Mouse (Mus musculus) midbrain, embryonic 11.5 days (tissue): Measurements from ENCODE around the gene Map6d1. TPM values are rescaled to one million over a fixed set of nuclear protein-coding genes. Genes with fewer than 3 reads are reported as not detected.

Source experiments
- ATAC-seq: fragments of 200-750 bp; cut with Nextera tagmentation; 2 replicates; pipeline ENCODE4 v1.8.0; 2017; ENCODE audit warnings: moderate TSS enrichment, moderate library complexity; ENCODE audit not compliant: low FRiP score
- DNase-seq: peaks from one replicate; pipeline ENCODE4 v3.0.0; 2015; ENCODE audit warnings: low spot score; ENCODE audit errors: missing footprints
- H3K27ac ChIP-seq: fragments of 300-500 bp; sonication (generic); 2 replicates; pipeline ENCODE4 v1.5.1; 2014; ENCODE audit warnings: low read depth, low read length
- H3K27me3 ChIP-seq: fragments of 300-500 bp; sonication (generic); 2 replicates; pipeline ENCODE4 v1.6.1; 2014; ENCODE audit warnings: mild to moderate bottlenecking, low read length, moderate library complexity, mixed read lengths; ENCODE audit not compliant: control insufficient read depth, insufficient read depth
- H3K36me3 ChIP-seq: fragments of 300-500 bp; sonication (generic); 2 replicates; pipeline ENCODE4 v1.6.1; 2014; ENCODE audit warnings: mild to moderate bottlenecking, low read length, moderate library complexity, mixed read lengths; ENCODE audit not compliant: control insufficient read depth, insufficient read depth
- H3K4me1 ChIP-seq: fragments of 300-500 bp; sonication (generic); 2 replicates; pipeline ENCODE4 v1.6.1; 2014; ENCODE audit warnings: low read length; ENCODE audit not compliant: control insufficient read depth, insufficient read depth
- H3K4me2 ChIP-seq: fragments of 300-500 bp; sonication (generic); 2 replicates; pipeline ENCODE4 v1.6.1; 2014; ENCODE audit warnings: mild to moderate bottlenecking, moderate library complexity
- H3K4me3 ChIP-seq: fragments of 300-500 bp; sonication (generic); 2 replicates; pipeline ENCODE4 v1.5.1; 2014; ENCODE audit warnings: low read depth, low read length
- H3K9ac ChIP-seq: fragments of 300-500 bp; sonication (generic); 2 replicates; pipeline ENCODE4 v1.6.1; 2014; ENCODE audit warnings: low read length
- H3K9me3 ChIP-seq: fragments of 300-500 bp; sonication (generic); 2 replicates; pipeline ENCODE4 v1.6.1; 2016; ENCODE audit warnings: low read length; ENCODE audit not compliant: control insufficient read depth
- WGBS: fragments of 180-500 bp; shearing (Covaris S2); extraction: QIAGEN DNeasy Blood & Tissue Kit; methylation state at CpG from one replicate; pipeline ENCODE4 v1.1.7; 2014; 5-methylcytosine and 5-hydroxymethylcytosine counted together
- polyA plus RNA-seq: library from polyadenylated mRNA; unstranded; fragments of >200 nt; fragmentation: Nextera tagmentation; extraction: Ambion mirVana; gene quantifications from 2 replicates; pipeline ENCODE4 v1.2.1, GENCODE M21; 2014

The Map6d1 gene
- polyA plus RNA-seq, 1 experiment from 2014 or later, result 2.1 TPM

DNA sequence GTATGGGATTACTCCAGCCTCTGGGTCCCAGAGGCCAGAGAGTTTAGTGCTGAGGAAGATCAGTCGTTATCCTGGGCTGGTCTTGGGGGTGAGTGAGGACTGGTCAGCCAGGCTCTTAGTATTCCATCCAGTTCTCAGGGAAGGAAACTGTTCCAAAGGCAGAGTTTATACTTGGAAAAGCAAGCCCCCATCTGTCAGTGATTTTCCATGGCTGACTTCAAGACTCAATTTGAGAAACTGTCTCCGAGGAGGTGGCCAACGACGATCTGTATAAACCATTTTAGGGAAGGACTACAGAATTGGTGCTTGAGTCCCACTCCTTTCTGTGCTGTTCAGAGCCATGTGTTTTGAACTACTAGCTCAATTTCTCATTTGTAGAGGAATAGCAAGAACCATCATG, 2.5 kb downstream of the Map6d1 start:
- H3K4me1 ChIP-seq, result peaks cover 10% of the 10 kb centered on the region
- ATAC-seq (no peak), DNase-seq (no peak)
- H3K27me3 ChIP-seq, result no peaks in the 10 kb centered on the region
- no peak overlapping the region for H3K4me2 ChIP-seq
- no peak overlapping the region for H3K4me3 ChIP-seq
- WGBS, result 90% methylated on average over 4 of the region's 4 CpGs
- peaks cover 3% of the 10 kb centered on the region; the same call in 1 of the 2 replicates for H3K36me3 ChIP-seq
- no peak overlapping the region for H3K27ac ChIP-seq
- no peaks in the 10 kb centered on the region for H3K9me3 ChIP-seq
- no peak overlapping the region for H3K9ac ChIP-seq

DNA sequence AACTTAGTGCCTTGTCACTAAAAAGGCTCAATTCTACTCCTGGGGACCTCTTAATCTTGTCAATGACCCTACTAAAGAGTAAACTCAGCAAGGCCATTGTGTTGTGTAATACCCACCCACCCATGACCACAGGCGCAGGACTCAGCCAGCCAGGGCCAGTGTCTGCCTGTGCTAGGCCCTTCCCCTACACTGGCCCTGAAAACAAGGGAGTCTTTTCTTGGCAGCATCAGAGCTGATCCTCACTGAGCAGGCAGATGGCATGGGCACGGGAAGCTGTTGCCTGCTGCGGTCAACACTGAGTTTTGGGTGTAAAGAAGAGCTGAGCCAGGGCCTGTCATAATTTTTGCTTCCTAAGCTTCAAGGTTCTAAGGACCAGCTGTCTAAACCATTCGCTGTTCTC, 3.7 kb downstream of the Map6d1 start:
- Histone ChIP-seq H3K9me3 (no peaks in the 10 kb centered on the region), H3K4me3 (no peak overlapping the region), H3K4me1 (peaks cover 10% of the 10 kb centered on the region), H3K36me3 (peaks cover 3% of the 10 kb centered on the region; the same call in 1 of the 2 replicates), H3K27ac (peak overlapping the region; percentile 17; the same call in 1 of the 2 replicates), H3K9ac (no peak overlapping the region), H3K27me3 (no peaks in the 10 kb centered on the region), H3K4me2 (no peak overlapping the region)
- 42% methylated on average over 4 of the region's 4 CpGs for WGBS
- DNase-seq (peak; percentile 90), ATAC-seq (peak; percentile 43)

DNA sequence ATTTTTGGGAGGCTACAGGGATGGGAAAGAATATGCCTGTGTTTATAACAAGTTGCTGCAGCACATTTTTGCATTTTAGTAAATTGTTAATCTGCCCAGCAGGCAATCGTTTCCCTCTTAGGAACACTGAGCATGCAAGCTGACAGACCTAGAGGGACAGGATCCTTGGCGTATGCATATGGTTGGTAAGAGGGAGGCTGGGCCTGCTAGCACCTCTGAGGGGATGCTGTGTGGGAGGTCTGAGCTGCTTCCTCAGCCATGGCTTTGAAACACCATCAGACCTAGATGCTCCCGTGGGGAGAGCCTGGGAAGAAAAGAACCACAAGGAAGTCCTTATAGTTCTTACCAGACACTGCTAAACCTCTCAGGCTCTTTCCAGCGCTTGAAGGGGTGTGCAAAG, 6.8 kb downstream of the Map6d1 start:
- peaks cover 8% of the 10 kb centered on the region for H3K4me1 ChIP-seq
- DNase-seq (no peak), ATAC-seq (no peak)
- WGBS, result 75% methylated on average over 4 of the region's 4 CpGs
- peaks cover 16% of the 10 kb centered on the region; the same call in 1 of the 2 replicates for H3K36me3 ChIP-seq
- no peak overlapping the region for H3K4me2 ChIP-seq
- H3K27ac ChIP-seq, result no peak overlapping the region
- no peak overlapping the region for H3K4me3 ChIP-seq
- no peak overlapping the region for H3K9ac ChIP-seq
- no peaks in the 10 kb centered on the region for H3K27me3 ChIP-seq
- no peaks in the 10 kb centered on the region for H3K9me3 ChIP-seq

DNA sequence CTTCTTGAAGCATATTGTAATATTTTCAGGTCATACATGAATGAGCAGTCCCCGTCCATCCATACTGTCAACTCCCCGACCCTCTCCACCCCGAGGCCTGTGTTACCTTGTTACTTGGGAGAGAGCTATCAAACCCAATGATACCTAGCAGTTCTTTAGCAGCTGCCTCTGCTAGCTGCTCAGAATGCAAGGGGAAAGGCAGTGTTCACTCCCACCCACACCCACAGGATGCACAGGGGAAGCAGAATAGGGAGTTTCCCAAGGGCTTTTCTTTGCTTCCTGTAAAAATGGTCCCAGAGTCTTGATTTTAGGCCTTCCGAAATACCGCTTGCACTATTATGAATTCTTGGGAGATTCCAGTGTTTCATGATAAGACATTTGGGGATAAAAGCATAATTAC, 13.0 kb downstream of the Map6d1 start:
- H3K4me1 ChIP-seq, result no peaks in the 10 kb centered on the region
- 89% methylated on average over 5 of the region's 5 CpGs for WGBS

DNA sequence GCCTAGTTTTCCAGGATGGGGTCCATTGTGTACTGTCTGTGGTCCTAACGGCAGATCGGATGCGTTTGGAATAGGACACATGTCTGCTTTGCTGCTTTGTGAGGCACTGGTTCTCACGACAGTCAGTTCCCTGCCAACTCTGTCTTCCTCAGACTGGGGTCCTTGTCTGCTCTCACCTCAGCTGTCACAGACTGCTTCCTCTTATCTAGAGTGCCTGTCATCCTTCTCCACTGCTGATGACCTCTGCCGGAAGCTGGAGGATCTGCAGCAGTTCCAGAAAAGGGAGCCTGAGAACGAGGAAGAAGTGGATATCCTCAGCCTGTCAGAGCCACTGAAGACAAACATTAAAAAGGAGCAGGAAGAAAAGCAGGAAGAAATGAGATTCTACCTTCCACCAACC, 13.7 kb downstream of the Map6d1 start:
- DNase-seq (no peak), ATAC-seq (no peak)
- no peak overlapping the region for H3K27ac ChIP-seq
- peaks cover 38% of the 10 kb centered on the region for H3K36me3 ChIP-seq
- no peak overlapping the region for H3K9ac ChIP-seq
- H3K27me3 ChIP-seq, result no peaks in the 10 kb centered on the region
- WGBS, result 90% methylated on average over 6 of the region's 6 CpGs
- H3K9me3 ChIP-seq, result no peaks in the 10 kb centered on the region
- H3K4me3 ChIP-seq, result no peak overlapping the region
- H3K4me1 ChIP-seq, result no peaks in the 10 kb centered on the region
- H3K4me2 ChIP-seq, result no peak overlapping the region

More for the DNA sequence above, 13.0 kb downstream of the Map6d1 start:
- no peaks in the 10 kb centered on the region for H3K27me3 ChIP-seq
- H3K4me3 ChIP-seq, result no peak overlapping the region
- no peak overlapping the region for H3K27ac ChIP-seq
- peaks cover 31% of the 10 kb centered on the region for H3K36me3 ChIP-seq
- no peaks in the 10 kb centered on the region for H3K9me3 ChIP-seq
- no peak for DNase-seq
- no peak overlapping the region for H3K9ac ChIP-seq
- no peak for ATAC-seq
- no peak overlapping the region for H3K4me2 ChIP-seq

DNA sequence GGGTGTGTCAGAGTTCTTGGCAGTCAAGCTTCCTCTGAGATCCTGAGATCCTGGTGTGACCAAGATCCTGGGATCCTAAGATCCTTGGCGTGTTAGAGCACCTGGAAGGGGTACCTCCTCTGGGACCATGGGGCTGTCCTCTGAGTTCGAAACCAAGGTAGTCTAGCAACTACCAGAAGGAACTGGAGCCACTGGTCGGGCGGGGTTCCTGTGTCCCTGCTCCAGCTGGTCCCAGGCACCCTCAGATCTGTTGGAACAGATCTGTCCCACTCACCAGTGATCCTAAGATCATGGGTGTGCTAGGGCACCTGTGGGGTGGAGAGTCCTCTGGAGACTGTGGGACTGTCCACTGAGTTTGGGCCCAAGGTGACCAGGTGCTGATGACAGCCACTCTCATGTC, 14.5 kb downstream of the Map6d1 start:
- ATAC-seq (no peak), DNase-seq (no peak)
- no peaks in the 10 kb centered on the region for H3K9me3 ChIP-seq
- H3K4me1 ChIP-seq, result no peaks in the 10 kb centered on the region
- H3K9ac ChIP-seq, result no peak overlapping the region
- no peak overlapping the region for H3K4me3 ChIP-seq
- no peaks in the 10 kb centered on the region for H3K27me3 ChIP-seq
- WGBS, result 96% methylated on average over 4 of the region's 4 CpGs
- no peak overlapping the region for H3K4me2 ChIP-seq
- peaks cover 44% of the 10 kb centered on the region for H3K36me3 ChIP-seq
- H3K27ac ChIP-seq, result no peak overlapping the region

DNA sequence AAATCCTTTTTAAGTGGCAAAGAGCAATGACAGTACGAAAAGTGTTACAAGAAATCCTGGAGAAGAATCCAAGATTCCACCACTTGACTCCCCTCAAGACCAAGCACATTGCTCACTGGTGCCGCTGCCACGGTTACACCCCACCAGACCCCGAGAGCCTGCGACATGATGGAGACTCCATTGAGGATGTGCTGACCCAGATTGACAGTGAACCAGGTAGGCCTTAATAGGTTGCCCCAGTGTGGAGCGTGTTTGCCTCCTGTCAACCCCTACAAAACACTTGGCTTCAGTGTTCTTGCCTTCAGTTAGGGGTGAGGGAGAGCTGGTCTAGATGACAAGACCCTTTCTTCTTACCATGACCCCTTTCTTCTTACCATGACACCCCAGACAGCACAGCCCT, 18.4 kb downstream of the Map6d1 start:
- Histone ChIP-seq H3K4me3 (no peak overlapping the region), H3K9me3 (no peaks in the 10 kb centered on the region), H3K27me3 (no peaks in the 10 kb centered on the region), H3K36me3 (peaks cover 34% of the 10 kb centered on the region), H3K4me2 (no peak overlapping the region), H3K27ac (no peak overlapping the region), H3K4me1 (no peaks in the 10 kb centered on the region), H3K9ac (no peak overlapping the region)
- ATAC-seq, result no peak
- WGBS, result 98% methylated on average over 6 of the region's 6 CpGs
- DNase-seq, result no peak

DNA sequence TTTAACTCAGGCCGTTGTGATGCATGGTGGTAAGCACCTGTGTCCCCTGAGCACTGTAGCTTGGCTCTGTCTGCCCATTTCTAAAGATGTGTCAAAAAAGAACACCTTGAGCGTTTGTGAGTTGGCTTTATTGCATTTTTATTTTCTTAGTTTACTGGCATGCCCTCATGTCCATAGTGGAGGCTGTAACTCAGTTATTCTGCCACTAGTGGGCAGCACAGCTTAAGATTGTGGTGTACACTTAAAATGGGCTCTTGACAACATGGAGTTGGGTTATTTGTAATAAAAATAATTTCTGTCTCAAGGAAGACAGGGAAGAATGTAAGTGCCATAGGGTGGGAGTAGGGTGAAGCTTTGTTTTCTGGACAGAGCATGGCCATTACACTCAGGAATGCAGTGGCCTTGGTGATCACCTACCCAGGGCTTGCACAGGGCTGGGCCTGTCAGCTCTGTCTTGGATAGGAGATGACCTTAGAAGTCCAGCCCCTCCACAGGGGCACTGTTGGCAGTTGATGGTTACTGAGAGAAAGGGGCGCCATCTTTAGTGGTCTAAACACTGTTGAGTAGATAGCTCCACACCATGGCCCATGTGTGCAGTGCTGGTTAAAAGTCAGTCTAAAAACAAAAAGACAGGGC, 27.4 kb downstream of the Map6d1 start:
- no peak overlapping the region for H3K9ac ChIP-seq
- no peak overlapping the region for H3K4me3 ChIP-seq
- no peaks in the 10 kb centered on the region for H3K27me3 ChIP-seq
- DNase-seq (no peak), ATAC-seq (no peak; the same call in 1 of the 2 replicates)
- H3K4me1 ChIP-seq, result no peaks in the 10 kb centered on the region
- no peaks in the 10 kb centered on the region for H3K9me3 ChIP-seq
- H3K4me2 ChIP-seq, result no peak overlapping the region
- peaks cover 29% of the 10 kb centered on the region for H3K36me3 ChIP-seq
- WGBS, result 90% methylated on average over 3 of the region's 3 CpGs
- H3K27ac ChIP-seq, result no peak overlapping the region

DNA sequence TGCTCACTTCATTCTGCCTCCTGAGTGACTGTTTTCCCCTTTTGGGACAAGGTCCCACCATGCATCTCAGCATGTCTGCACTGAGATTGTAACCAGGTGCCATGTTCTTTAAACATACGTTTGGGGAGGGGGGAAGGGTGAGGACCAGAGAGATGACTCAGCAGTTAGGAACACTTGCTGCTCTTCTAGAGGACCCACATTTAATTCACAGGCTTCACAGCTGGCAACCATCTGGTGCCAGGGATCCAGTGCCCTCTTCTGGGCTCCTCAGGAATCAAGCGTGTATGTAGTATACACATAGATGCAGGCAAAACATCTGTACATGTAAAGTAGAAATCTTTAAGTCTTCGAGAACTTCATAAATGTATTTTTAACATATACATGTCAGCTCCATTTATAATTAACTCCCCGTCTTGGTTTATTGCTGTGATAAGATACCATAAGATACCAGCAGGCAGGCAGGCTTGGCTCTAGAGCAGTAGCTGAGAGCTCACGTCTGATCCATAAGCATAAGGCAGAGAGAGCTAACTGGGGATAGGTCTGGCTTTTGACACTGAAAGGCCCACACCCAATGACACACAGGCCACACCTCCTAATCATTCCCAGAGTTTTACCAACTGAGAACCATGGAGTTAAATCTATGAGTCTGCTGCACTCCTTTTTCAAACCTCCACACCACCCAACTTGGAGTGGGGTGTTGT, 41.5 kb downstream of the Map6d1 start:
- H3K36me3 ChIP-seq, result peaks cover 17% of the 10 kb centered on the region
- no peaks in the 10 kb centered on the region for H3K4me1 ChIP-seq
- 94% methylated on average over 5 of the region's 5 CpGs for WGBS
- H3K9me3 ChIP-seq, result no peaks in the 10 kb centered on the region
- no peak overlapping the region for H3K9ac ChIP-seq
- H3K4me2 ChIP-seq, result no peak overlapping the region
- no peaks in the 10 kb centered on the region for H3K27me3 ChIP-seq
- ATAC-seq (no peak), DNase-seq (no peak)
- H3K4me3 ChIP-seq, result no peak overlapping the region
- no peak overlapping the region for H3K27ac ChIP-seq
